Mouse (Mus musculus): ENCODE data around the gene Igsf21.

- TF ChIP-seq POLR2A (IDR thresholded peaks at IDR 0.05; ENCODE audit: extremely low read depth, insufficient read depth, low read length) (no peak), CTCF (IDR thresholded peaks at IDR 0.05; ENCODE audit: extremely low read depth, insufficient read depth, low read length) (no peak)
Observed at GRCm38 (mm10) chr4:140113690-140114475, 132.7 kb downstream of the Igsf21 start.

All from cortical plate, adult 2 months (tissue).